Mouse (Mus musculus) testis, adult 10 weeks (tissue): Measurements from ENCODE around the gene P2ry14. TPM values are rescaled to one million over a fixed set of nuclear protein-coding genes. Genes with fewer than 3 reads are reported as not detected.

Experiments used
- polyA plus RNA-seq: library from polyadenylated mRNA; stranded (reverse); fragments of 350-450 nt; fragmentation: Illumina TruSeq; extraction: RNeasy Lipid Tissue Mini Kit (QIAGEN cat#74804); gene quantifications from one replicate; pipeline ENCODE4 v1.2.3, GENCODE M21; 2014; ENCODE audit warnings: low read depth, low replicate concordance

P2ry14 gene
- polyA plus RNA-seq: 2.0 TPM

DNA sequence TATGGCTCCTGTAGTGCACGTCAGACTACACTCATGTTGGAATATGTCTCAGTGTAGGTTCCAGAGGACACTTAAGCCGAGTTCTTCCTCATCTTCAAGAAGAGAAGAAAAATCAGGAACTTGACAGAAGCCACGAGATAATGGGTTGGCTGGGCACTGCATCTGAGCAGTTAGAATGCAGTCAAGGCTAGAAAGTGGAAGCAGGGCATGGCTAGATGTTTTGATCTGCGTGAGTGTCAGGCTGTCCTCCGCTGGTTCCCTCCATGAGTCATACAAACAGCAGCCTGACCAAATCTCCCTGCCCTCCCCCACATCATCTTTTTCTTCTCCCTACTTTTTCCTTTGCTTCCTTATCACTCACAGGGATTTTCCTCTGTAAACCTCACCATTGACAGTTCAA is at the start of gene P2ry14:
P2ry14 (minus strand) TSS at position 195 of the 400 bp plus-strand sequence.

DNA sequence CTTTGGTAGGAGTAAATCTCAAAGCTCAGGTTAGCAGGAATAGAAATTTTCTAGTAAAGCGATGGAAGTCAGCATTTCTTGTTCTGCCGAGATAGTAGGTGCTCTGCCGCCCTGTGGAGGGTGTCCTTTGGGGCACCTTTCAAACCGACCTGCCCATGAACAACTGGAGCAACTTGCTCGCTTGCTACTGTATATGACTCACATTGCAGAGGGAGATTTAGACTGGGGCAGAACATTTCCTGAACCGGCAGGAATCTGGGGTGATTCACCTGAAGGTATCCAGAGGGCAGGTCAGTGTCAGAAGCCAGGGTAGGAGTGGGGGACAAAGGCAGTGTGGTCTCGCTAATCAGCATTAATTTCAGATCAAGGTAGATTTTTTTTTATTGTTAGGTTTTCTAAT is 41.5 kb upstream of the P2ry14 start, which contains the start of gene Gpr87:
Gpr87 (minus strand) TSS at position 167 of the 400 bp plus-strand sequence.

DNA sequence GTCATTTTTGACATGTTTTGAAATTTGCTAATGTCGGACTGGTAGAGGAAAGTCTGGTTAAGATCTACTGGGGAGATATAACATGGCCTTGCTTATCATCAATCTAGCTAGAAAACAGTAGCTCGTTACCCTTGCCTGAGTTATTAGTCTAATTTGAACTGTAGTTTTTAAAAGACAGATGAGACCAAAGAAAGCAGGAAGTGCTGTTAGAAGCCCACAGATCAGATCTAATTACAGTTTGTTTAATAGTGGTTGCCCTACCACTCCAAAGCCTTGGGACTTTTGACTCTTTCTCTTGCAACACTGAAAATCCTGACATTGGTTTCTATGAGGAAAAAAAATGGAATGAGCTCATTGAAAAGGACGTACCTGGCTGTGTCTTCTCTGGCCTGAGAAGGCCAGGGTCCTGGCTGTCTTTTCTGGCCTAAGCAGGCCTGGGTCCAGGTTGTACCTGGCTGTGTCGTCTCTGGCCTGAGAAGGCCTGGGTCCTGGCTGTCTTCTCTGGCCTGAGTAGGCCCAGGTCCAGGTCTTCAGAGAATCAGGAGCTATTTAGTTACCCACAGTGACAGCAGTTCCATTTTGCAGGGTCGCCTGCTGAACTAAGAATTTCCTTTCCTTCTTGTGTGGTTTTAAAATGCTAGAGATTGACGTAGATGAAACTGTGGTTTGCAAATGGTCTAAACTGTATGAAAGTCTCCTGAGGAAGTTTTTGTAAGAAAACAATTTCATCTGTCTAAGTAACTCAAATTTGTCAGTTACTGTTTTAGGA is 52.0 kb downstream of the P2ry14 start, which contains the start of gene Gpr171:
Gpr171 (minus strand) TSS at position 604 of the 769 bp plus-strand sequence.

Other genes with a start within 250 kb of the P2ry14 start
- gene Med12l, start 147.8 kb downstream of the P2ry14 start, polyA plus RNA-seq: 7.9 TPM
- not detected for gene Gpr171, start 51.8 kb downstream of the P2ry14 start, polyA plus RNA-seq
- not detected for gene Gpr87, start 41.5 kb upstream of the P2ry14 start, polyA plus RNA-seq
- gene P2ry13, start 57.3 kb upstream of the P2ry14 start, polyA plus RNA-seq: 1.1 TPM
- 3.1 TPM for gene P2ry12, start 109.3 kb upstream of the P2ry14 start, polyA plus RNA-seq
- 0.71 TPM for gene Igsf10, start 190.8 kb upstream of the P2ry14 start, polyA plus RNA-seq